Mouse (Mus musculus) embryonic fibroblast, embryonic 13.5 days (primary cell): ENCODE measurements around the gene Nkpd1.

Source experiments
- CTCF ChIP-seq: IDR thresholded peaks from 2 replicates; pipeline ENCODE4 v1.5.1; 2011; ENCODE audit warnings: mild to moderate bottlenecking, control low read depth, low read length, moderate library complexity, borderline replicate concordance; ENCODE audit not compliant: insufficient read depth
- POLR2A ChIP-seq: IDR thresholded peaks from 2 replicates; pipeline ENCODE4 v1.6.1; 2011; ENCODE audit warnings: low read depth, mild to moderate bottlenecking, control low read depth, low read length, moderate library complexity

DNA sequence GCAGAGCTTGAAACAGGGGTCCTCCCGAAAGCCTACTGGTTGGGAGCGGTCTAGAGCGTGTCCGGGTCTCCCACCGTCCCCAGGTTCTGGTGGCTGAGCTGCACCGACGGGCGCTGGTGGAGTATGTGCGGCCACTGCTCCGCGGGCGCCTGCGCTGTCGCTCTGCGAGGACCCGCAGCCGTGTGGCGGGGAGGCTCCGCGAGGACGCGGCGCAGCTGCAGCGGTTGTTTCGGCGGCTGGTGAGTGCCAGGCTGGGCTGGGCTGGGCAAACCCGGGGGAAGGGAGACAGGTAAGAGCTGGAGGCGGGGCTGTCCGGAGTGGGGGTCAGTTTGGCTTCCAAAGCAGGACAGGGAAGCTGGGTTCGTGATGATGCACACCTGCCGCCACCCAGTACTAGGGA is 28.1 kb upstream of the Nkpd1 start:
- no peak for TF ChIP-seq POLR2A
- TF ChIP-seq CTCF: no peak
